Mouse (Mus musculus): ENCODE results near the gene Nfib. TPM values are rescaled to one million over a fixed set of nuclear protein-coding genes. Genes with fewer than 3 reads are reported as not detected.

Gene Nfib
- polyA plus RNA-seq, 1 experiment from 2014 or later: 32.3 TPM

DNA sequence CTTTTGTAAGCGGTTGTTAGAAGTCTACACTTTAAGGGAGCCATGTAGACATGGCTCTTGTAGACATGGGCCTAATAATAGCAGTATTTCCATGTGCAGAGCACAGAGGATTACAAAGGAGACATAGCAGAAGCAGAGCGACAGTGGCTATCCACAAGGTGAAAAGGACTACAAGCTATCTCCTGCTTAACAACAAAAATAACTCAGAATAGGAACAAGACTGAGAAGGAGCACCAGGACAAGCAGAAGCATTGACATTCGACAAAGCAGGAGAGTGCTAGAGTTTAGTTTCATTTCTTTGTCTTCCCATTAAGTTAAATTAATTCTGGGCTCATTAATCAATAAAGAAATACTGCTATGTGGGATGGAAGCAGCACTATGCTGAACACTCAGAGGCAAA, 372.1 kb downstream of the Nfib start:
- H3K36me3 ChIP-seq (ENCODE audit: control insufficient read depth, insufficient read depth, low read length): no peaks in the 10 kb centered on the region; the same call in 1 of the 2 replicates
- no peak overlapping the region for H3K27ac ChIP-seq (ENCODE audit: low read length)
- H3K9me3 ChIP-seq (ENCODE audit: control insufficient read depth, low read length): no peaks in the 10 kb centered on the region
- 0 out of 2 replicates have a peak, but pooled peaks cover under 1% of the 10 kb centered on the region for H3K4me1 ChIP-seq (ENCODE audit: control insufficient read depth, insufficient read depth, low read length)
- no peak overlapping the region for H3K4me3 ChIP-seq (ENCODE audit: low read length)
- no peaks in the 10 kb centered on the region for H3K27me3 ChIP-seq (replicated peaks; ENCODE audit: control insufficient read depth, insufficient read depth, low read length)
- ATAC-seq: no peak
- 94% methylated on average over 3 of the region's 3 CpGs for WGBS
- no peak overlapping the region for H3K4me2 ChIP-seq (ENCODE audit: low read depth, low read length)
- no peak overlapping the region for H3K9ac ChIP-seq (ENCODE audit: low read depth, low read length)

DNA sequence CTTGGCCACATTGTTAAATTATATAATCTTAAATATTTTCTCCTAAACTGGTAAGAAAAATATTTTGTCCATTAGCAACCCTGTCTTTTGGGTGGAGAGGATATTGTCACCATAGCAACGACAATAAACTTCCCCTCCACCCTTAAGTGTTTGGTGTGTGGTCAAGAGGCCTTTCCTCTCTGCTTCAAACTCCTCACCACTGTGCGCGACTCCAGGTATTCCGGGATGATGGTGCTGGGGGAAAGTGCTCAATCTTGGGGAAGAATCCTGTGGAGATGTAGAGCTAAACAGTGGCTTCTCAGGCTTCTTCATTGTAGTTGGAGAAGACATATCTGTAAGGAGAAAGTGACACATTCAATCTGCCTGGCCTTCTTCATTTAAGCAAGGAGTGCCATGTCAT, 375.5 kb downstream of the Nfib start:
- no peaks in the 10 kb centered on the region for H3K4me1 ChIP-seq (ENCODE audit: control insufficient read depth, insufficient read depth, low read length)
- H3K27ac ChIP-seq (ENCODE audit: low read length): no peak overlapping the region
- H3K9me3 ChIP-seq (ENCODE audit: control insufficient read depth, low read length): no peaks in the 10 kb centered on the region
- H3K4me2 ChIP-seq (ENCODE audit: low read depth, low read length): no peak overlapping the region
- H3K36me3 ChIP-seq (ENCODE audit: control insufficient read depth, insufficient read depth, low read length): 0 out of 2 replicates have a peak, but pooled peaks cover 3% of the 10 kb centered on the region
- no peak for ATAC-seq
- WGBS: 75% methylated on average over 4 of the region's 4 CpGs
- no peaks in the 10 kb centered on the region for H3K27me3 ChIP-seq (replicated peaks; ENCODE audit: control insufficient read depth, insufficient read depth, low read length)
- H3K4me3 ChIP-seq (ENCODE audit: low read length): no peak overlapping the region
- no peak overlapping the region for H3K9ac ChIP-seq (ENCODE audit: low read depth, low read length)

DNA sequence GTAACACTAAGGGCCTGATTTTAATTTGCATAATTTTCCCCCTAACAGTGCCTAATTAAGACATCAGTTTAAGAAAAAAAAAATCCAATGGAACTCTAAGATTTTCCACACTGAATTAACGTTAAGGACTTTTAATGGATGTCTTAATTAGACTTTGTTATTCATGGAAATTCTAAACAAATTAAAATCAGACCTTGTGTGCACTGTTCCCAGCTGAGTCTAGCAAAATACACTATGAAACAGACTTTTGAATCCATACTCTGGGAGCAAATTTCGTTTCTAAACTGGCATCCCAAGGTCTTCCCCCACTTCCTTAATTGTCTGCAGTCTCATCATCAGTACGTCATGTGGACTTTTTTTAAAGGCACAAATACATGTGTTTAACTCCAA, 379.4 kb downstream of the Nfib start:
- Histone ChIP-seq H3K4me2 (ENCODE audit: low read depth, low read length) (no peak overlapping the region), H3K4me1 (ENCODE audit: control insufficient read depth, insufficient read depth, low read length) (no peaks in the 10 kb centered on the region), H3K36me3 (ENCODE audit: control insufficient read depth, insufficient read depth, low read length) (peaks cover 7% of the 10 kb centered on the region; the same call in 1 of the 2 replicates), H3K4me3 (ENCODE audit: low read length) (no peak overlapping the region), H3K9ac (ENCODE audit: low read depth, low read length) (no peak overlapping the region), H3K27ac (ENCODE audit: low read length) (no peak overlapping the region), H3K27me3 (replicated peaks; ENCODE audit: control insufficient read depth, insufficient read depth, low read length) (no peaks in the 10 kb centered on the region), H3K9me3 (ENCODE audit: control insufficient read depth, low read length) (no peaks in the 10 kb centered on the region)
- no peak for ATAC-seq
- 78% methylated on average over 3 of the region's 3 CpGs for WGBS

DNA sequence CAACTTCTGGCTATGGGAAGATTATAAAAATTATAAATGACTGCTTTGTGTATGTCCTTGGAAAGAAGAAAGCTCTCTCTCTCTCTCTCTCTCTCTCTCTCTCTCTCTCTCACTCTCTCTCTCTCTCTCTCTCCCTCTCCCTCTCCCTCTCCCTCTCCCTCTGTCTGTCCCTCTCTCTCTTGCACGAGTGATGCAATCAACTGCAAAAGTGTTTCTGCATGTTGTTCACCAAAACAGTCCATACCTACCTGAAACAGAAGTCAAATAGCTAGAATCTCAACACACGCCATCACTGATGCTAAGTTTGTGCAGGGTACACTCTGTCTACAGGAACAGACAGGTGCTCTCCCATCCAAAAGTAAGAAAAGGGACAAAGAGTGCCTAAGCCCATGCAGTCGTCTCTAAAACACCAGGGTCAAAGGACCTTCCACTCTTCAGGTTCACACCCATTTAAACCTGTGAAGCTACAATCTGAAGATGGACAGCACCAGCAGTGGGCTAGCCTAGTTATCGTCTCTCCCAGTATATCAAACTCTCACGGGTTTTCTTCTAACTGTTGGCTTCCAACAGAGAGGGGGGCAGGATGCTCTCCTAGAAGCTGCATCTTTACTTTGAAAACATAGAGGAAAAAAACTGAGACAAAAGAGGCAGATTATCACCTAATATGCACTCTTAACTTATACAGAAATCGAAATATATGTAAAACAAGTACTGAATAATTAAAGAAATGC, 380.0 kb downstream of the Nfib start:
- peaks cover 7% of the 10 kb centered on the region; the same call in 1 of the 2 replicates for H3K36me3 ChIP-seq (ENCODE audit: control insufficient read depth, insufficient read depth, low read length)
- no peaks in the 10 kb centered on the region for H3K4me1 ChIP-seq (ENCODE audit: control insufficient read depth, insufficient read depth, low read length)
- H3K9ac ChIP-seq (ENCODE audit: low read depth, low read length): no peak overlapping the region
- WGBS: 78% methylated on average over 6 of the region's 6 CpGs
- H3K9me3 ChIP-seq (ENCODE audit: control insufficient read depth, low read length): no peaks in the 10 kb centered on the region
- H3K4me2 ChIP-seq (ENCODE audit: low read depth, low read length): no peak overlapping the region
- H3K4me3 ChIP-seq (ENCODE audit: low read length): no peak overlapping the region
- H3K27ac ChIP-seq (ENCODE audit: low read length): no peak overlapping the region
- ATAC-seq: no peak
- H3K27me3 ChIP-seq (replicated peaks; ENCODE audit: control insufficient read depth, insufficient read depth, low read length): no peaks in the 10 kb centered on the region

DNA sequence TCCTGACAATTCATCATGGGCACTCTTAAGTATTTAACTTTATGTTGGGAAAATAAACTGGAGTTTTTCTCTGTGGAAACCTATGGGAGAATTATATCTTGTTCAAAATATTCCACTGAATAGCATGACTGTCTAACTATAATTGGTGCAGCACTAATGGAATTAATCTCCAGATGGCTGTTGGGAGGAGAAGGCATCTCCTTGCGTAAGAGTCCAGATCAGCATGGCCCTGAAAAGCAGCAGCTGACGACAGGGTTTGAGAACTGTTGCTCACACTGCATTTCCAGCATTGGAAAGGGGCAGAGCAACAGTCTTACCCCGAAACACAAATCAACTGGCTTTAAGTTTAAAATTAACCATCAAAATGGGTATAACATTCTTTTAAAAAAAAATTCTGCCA, 380.6 kb downstream of the Nfib start:
- no peak overlapping the region for H3K27ac ChIP-seq (ENCODE audit: low read length)
- no peak overlapping the region for H3K9ac ChIP-seq (ENCODE audit: low read depth, low read length)
- H3K36me3 ChIP-seq (ENCODE audit: control insufficient read depth, insufficient read depth, low read length): peaks cover 7% of the 10 kb centered on the region; the same call in 1 of the 2 replicates
- no peak for ATAC-seq
- no peak overlapping the region for H3K4me3 ChIP-seq (ENCODE audit: low read length)
- WGBS: 73% methylated on average over 3 of the region's 3 CpGs
- H3K4me1 ChIP-seq (ENCODE audit: control insufficient read depth, insufficient read depth, low read length): no peaks in the 10 kb centered on the region
- H3K4me2 ChIP-seq (ENCODE audit: low read depth, low read length): no peak overlapping the region
- no peaks in the 10 kb centered on the region for H3K27me3 ChIP-seq (replicated peaks; ENCODE audit: control insufficient read depth, insufficient read depth, low read length)
- no peaks in the 10 kb centered on the region for H3K9me3 ChIP-seq (ENCODE audit: control insufficient read depth, low read length)

DNA sequence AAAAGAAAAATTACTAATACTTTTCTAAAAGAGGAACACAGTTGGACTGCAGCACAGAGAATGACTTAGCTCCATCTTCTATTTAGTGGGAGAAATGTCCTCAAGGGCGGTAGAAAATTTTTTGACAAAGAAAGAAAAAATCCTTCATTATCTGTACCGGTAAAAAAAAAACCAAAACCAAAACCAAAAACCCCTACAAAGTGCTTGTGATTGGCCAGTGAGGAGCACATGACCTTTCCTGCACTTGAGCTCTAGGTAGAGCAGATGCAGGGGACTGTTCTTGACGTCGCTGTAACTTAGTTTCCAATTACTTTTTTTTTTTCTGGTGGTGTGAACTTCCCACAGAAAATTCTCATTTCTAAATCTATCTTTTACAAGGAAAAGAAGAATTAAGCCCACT, 384.5 kb downstream of the Nfib start:
- WGBS: 77% methylated on average over 4 of the region's 4 CpGs
- no peak overlapping the region for H3K4me2 ChIP-seq (ENCODE audit: low read depth, low read length)
- no peaks in the 10 kb centered on the region for H3K27me3 ChIP-seq (replicated peaks; ENCODE audit: control insufficient read depth, insufficient read depth, low read length)
- H3K9ac ChIP-seq (ENCODE audit: low read depth, low read length): no peak overlapping the region
- no peak overlapping the region for H3K27ac ChIP-seq (ENCODE audit: low read length)
- H3K4me3 ChIP-seq (ENCODE audit: low read length): no peak overlapping the region
- no peaks in the 10 kb centered on the region for H3K9me3 ChIP-seq (ENCODE audit: control insufficient read depth, low read length)
- no peak for ATAC-seq
- H3K4me1 ChIP-seq (ENCODE audit: control insufficient read depth, insufficient read depth, low read length): no peaks in the 10 kb centered on the region
- peaks cover 4% of the 10 kb centered on the region; the same call in 1 of the 2 replicates for H3K36me3 ChIP-seq (ENCODE audit: control insufficient read depth, insufficient read depth, low read length)

DNA sequence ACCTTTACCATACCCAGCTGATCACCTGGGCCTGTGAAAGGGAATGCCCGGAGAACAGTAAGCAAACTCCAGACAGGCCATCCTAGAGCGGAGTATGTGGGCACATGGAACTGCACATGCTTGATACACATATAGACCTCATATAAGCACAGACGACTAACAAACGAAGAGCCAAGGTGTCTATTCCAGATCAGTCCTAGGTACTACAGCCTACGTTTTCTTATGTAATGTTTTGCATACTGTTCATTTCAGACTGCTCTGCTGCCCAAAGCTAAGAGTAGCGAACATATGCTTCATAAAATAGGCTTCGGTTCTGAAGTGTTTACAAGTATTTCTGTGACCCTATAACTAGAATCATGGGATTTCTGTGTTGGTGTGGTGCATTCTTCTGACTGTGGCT, 386.2 kb downstream of the Nfib start:
- no peak overlapping the region for H3K4me3 ChIP-seq (ENCODE audit: low read length)
- no peak overlapping the region for H3K4me2 ChIP-seq (ENCODE audit: low read depth, low read length)
- no peak for ATAC-seq
- H3K9me3 ChIP-seq (ENCODE audit: control insufficient read depth, low read length): no peaks in the 10 kb centered on the region
- no peak overlapping the region for H3K9ac ChIP-seq (ENCODE audit: low read depth, low read length)
- WGBS: 76% methylated on average over 7 of the region's 7 CpGs
- H3K36me3 ChIP-seq (ENCODE audit: control insufficient read depth, insufficient read depth, low read length): peaks cover 4% of the 10 kb centered on the region; the same call in 1 of the 2 replicates
- H3K27ac ChIP-seq (ENCODE audit: low read length): no peak overlapping the region
- H3K4me1 ChIP-seq (ENCODE audit: control insufficient read depth, insufficient read depth, low read length): no peaks in the 10 kb centered on the region
- no peaks in the 10 kb centered on the region for H3K27me3 ChIP-seq (replicated peaks; ENCODE audit: control insufficient read depth, insufficient read depth, low read length)

DNA sequence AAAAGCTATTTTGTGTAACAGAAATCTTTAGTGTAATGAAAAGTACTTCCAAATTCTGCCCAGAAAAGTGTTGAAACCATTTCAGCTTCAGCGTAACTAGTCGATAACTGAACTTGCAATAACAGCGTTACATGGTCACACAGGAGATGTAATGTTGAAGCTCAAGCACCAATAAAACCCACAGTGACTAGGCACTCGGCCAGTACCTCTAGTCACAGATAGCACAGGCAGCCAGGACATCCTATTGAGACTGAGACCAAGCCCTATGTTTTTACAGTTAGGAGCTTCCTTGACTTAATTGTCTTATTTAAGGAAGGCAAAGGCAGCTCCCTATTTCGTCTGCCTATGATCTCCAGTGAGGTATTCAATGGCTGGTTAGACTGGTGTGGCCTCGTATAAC, 389.4 kb downstream of the Nfib start:
- no peak overlapping the region for H3K4me3 ChIP-seq (ENCODE audit: low read length)
- H3K9me3 ChIP-seq (ENCODE audit: control insufficient read depth, low read length): no peaks in the 10 kb centered on the region
- no peak overlapping the region for H3K9ac ChIP-seq (ENCODE audit: low read depth, low read length)
- no peaks in the 10 kb centered on the region for H3K4me1 ChIP-seq (ENCODE audit: control insufficient read depth, insufficient read depth, low read length)
- H3K27me3 ChIP-seq (replicated peaks; ENCODE audit: control insufficient read depth, insufficient read depth, low read length): no peaks in the 10 kb centered on the region
- no peak overlapping the region for H3K27ac ChIP-seq (ENCODE audit: low read length)
- no peak overlapping the region for H3K4me2 ChIP-seq (ENCODE audit: low read depth, low read length)
- 85% methylated on average over 6 of the region's 6 CpGs for WGBS
- no peak for ATAC-seq
- H3K36me3 ChIP-seq (ENCODE audit: control insufficient read depth, insufficient read depth, low read length): no peaks in the 10 kb centered on the region

DNA sequence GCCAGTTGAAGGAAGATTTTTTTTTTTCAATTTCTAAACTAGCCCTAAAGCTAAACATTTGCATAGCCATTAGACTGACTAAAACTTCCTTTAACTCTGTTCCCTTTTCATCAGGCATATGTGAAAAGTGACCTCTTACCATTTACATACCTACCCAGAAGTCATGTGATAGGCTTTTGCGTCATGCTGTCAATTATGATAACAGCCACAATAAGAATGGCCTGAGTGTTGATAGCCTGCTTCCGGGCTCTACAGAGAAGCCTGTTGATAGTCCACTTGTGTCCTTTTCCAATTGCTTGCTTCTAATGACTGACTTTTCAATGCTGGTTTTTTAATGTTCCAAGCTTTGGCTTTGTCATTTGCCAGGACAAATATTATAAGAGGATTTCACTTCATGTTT, 389.8 kb downstream of the Nfib start:
- ATAC-seq: peak; percentile 69
- Histone ChIP-seq H3K27me3 (replicated peaks; ENCODE audit: control insufficient read depth, insufficient read depth, low read length) (no peaks in the 10 kb centered on the region), H3K36me3 (ENCODE audit: control insufficient read depth, insufficient read depth, low read length) (no peaks in the 10 kb centered on the region), H3K4me1 (ENCODE audit: control insufficient read depth, insufficient read depth, low read length) (no peaks in the 10 kb centered on the region), H3K4me3 (ENCODE audit: low read length) (no peak overlapping the region), H3K9me3 (ENCODE audit: control insufficient read depth, low read length) (no peaks in the 10 kb centered on the region), H3K27ac (ENCODE audit: low read length) (no peak overlapping the region), H3K9ac (ENCODE audit: low read depth, low read length) (no peak overlapping the region), H3K4me2 (ENCODE audit: low read depth, low read length) (no peak overlapping the region)
- 69% methylated on average over 2 of the region's 2 CpGs for WGBS
